Mouse (Mus musculus) heart, postnatal 0 days (tissue): ENCODE results near the gene Marc2.

Source experiments
- CTCF ChIP-seq: IDR thresholded peaks from 2 replicates; pipeline ENCODE4 v1.5.1; 2016; ENCODE audit warnings: antibody characterized with exemption, control low read depth, low read depth
- EP300 ChIP-seq: IDR thresholded peaks from 2 replicates; pipeline ENCODE4 v1.6.1; 2016; ENCODE audit warnings: antibody characterized with exemption, low read depth

- TF ChIP-seq EP300 (no peak), CTCF (peak; percentile 81)
Observed at GRCm38 (mm10) chr1:184851741-184852618, 5.7 kb upstream of the Marc2 start.
